ENCODE assay signal across 8 mouse cellular contexts in the genomic region with DNA sequence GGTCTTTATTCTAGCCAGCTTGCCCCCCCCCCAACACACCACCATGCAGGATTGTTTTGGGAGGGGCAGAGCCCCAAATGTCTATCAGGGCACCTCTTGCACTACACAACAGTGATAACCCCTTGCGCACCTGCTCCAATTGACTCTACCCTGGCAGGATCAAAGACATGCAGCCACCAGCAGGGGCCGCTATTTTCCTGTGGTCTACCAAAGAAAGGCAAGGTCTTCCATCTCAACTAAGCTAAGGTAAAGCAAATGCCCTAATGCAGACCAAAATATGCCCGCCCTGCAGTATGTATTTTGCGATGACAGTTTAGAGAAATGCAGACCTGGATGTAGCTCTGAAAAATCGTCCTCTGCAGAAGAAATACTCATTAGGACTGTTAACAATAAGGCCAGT. TPM values are rescaled to one million over a fixed set of nuclear protein-coding genes. Genes with fewer than 3 reads are reported as not detected.
DNase-seq lines count a peak whose midpoint lies in the region; ATAC-seq and TF ChIP-seq lines count a peak whose summit lies in the region.
"Had no signal": no experiment of that assay in that cellular context is flagged by ENCODE, and none has a peak within 500 bp of the region (broad histone marks: within the 10 kb centered on the region; RNA-seq: fewer than 3 reads in every experiment).

No protein-coding gene starts in this region.

- no peak overlapping the region for H3K4me3 ChIP-seq in C2C12 (ENCODE audit: insufficient read depth, poor library complexity, severe bottlenecking)
- no peak overlapping the region for H3K4me3 ChIP-seq in G1E (ENCODE audit: low read depth, low read length)
- H3K4me3 ChIP-seq in cerebellum, adult 2 months (replicated peaks; ENCODE audit: insufficient read depth, low read depth, low read length), result no peak overlapping the region
- H3K4me3 ChIP-seq in layer of hippocampus, adult 2 months, result no peak overlapping the region
- no peak overlapping the region for H3K4me3 ChIP-seq in small intestine, adult 2 months (ENCODE audit: low read depth, low read length)
- H3K4me3 ChIP-seq: liver, embryonic 15.5 days had no signal

- DNase-seq in G1E (ENCODE audit: low spot score), result peak; percentile 58
- DNase-seq in cerebellum, adult 2 months, result peak; percentile 73 to 83
- DNase-seq in gastrocnemius, postnatal 10 days, result peak; percentile 87
- DNase-seq in layer of hippocampus, adult 2 months (ENCODE audit: low spot score in 2 of 2), result peak; percentile 78 to 82
- peak; percentile 86 for DNase-seq in lung, postnatal 25 days (ENCODE audit: low spot score)

- TF ChIP-seq POLR2A in cerebellum, adult 2 months (IDR thresholded peaks at IDR 0.05; ENCODE audit: borderline replicate concordance, insufficient read depth, low read length), result no peak
- TF ChIP-seq POLR2A in small intestine, adult 2 months (IDR thresholded peaks at IDR 0.05; ENCODE audit: low read depth, low read length), result no peak

- H3K9me3 ChIP-seq in G1E (replicated peaks), result no peaks in the 10 kb centered on the region
- H3K9me3 ChIP-seq: liver, embryonic 15.5 days had no signal

- H3K27me3 ChIP-seq in C2C12 (ENCODE audit: control insufficient read depth, insufficient read depth, insufficient read length) (no peaks in the 10 kb centered on the region), G1E (ENCODE audit: insufficient read depth, low read length) (peaks cover 12% of the 10 kb centered on the region)
- no peaks in the 10 kb centered on the region for H3K27me3 ChIP-seq in cerebellum, adult 2 months (ENCODE audit: control insufficient read depth, insufficient read depth, low read length)
- no peaks in the 10 kb centered on the region for H3K27me3 ChIP-seq in small intestine, adult 2 months (ENCODE audit: control insufficient read depth, insufficient read depth, low read length)
- H3K27me3 ChIP-seq: liver, embryonic 15.5 days had no signal

- peaks cover 5% of the 10 kb centered on the region for H3K79me2 ChIP-seq in C2C12 (ENCODE audit: control insufficient read depth, insufficient read depth)

- H3K4me1 ChIP-seq in G1E (ENCODE audit: insufficient read depth, low read depth, low read length), result peaks cover 26% of the 10 kb centered on the region
- no peaks in the 10 kb centered on the region for H3K4me1 ChIP-seq in cerebellum, adult 2 months (ENCODE audit: control insufficient read depth, insufficient read depth, low read length)
- no peaks in the 10 kb centered on the region for H3K4me1 ChIP-seq in small intestine, adult 2 months (ENCODE audit: control insufficient read depth, insufficient read depth, insufficient read length, low read length)

- H3K36me3 ChIP-seq in C2C12 (ENCODE audit: control insufficient read depth, insufficient read depth) (no peaks in the 10 kb centered on the region), G1E (replicated peaks) (peaks cover 5% of the 10 kb centered on the region)
- H3K36me3 ChIP-seq in small intestine, adult 2 months (ENCODE audit: control insufficient read depth, insufficient read depth, low read length), result no peaks in the 10 kb centered on the region
- H3K36me3 ChIP-seq: liver, embryonic 15.5 days had no signal

- H3K79me3 ChIP-seq in C2C12 (ENCODE audit: low read depth), result no peaks in the 10 kb centered on the region

- no peak for ATAC-seq in G1E (ENCODE audit: extremely low read depth, insufficient number of reproducible peaks, low FRiP score, poor library complexity, severe bottlenecking)

- 7% methylated on average over 5 of the region's 5 CpGs for WGBS in cerebellum, adult 2 months
- WGBS in small intestine, adult 2 months, result 3% methylated on average over 5 of the region's 5 CpGs

- H3ac ChIP-seq in C2C12 (ENCODE audit: control insufficient read depth, insufficient read length, low read depth), result no peak overlapping the region

- TF ChIP-seq CTCF in C2C12 (IDR thresholded peaks at IDR 0.05; ENCODE audit: control insufficient read depth, insufficient read depth, insufficient read length) (peak; percentile 69), G1E (IDR thresholded peaks at IDR 0.05; ENCODE audit: low read depth, low read length) (peak; percentile 93)
- TF ChIP-seq CTCF in cerebellum, adult 2 months (IDR thresholded peaks at IDR 0.05; ENCODE audit: borderline replicate concordance, insufficient read depth, low read depth, low read length), result peak; percentile 82
- TF ChIP-seq CTCF in layer of hippocampus, adult 2 months (conservative IDR thresholded peaks at IDR 0.05), result peak; percentile 96
- peak; percentile 82; the same call in 1 of the 2 replicates for TF ChIP-seq CTCF in small intestine, adult 2 months (IDR thresholded peaks at IDR 0.05; ENCODE audit: extremely low read depth, insufficient read length, insufficient replicate concordance, low read depth, low read length)

- no peak overlapping the region for H3K27ac ChIP-seq in cerebellum, adult 2 months (ENCODE audit: insufficient read depth, low read length)
- H3K27ac ChIP-seq in layer of hippocampus, adult 2 months, result no peak overlapping the region
- no peak overlapping the region for H3K27ac ChIP-seq in small intestine, adult 2 months (ENCODE audit: insufficient read depth, low read depth, low read length)
- H3K27ac ChIP-seq: liver, embryonic 15.5 days had no signal

TF ChIP-seq in C2C12, 6 proteins besides CTCF, POLR2A, EP300 and RAD21:
- TF ChIP-seq FOSL1 (IDR thresholded peaks at IDR 0.05; ENCODE audit: insufficient read depth, low read length, poor library complexity, severe bottlenecking), result no peak
- no peak for TF ChIP-seq CEBPB (IDR thresholded peaks at IDR 0.05; ENCODE audit: low read depth)
- TF ChIP-seq MYOD1 (IDR thresholded peaks at IDR 0.05; ENCODE audit: control insufficient read depth, insufficient read length, low read depth), result no peak

RNA-seq across cellular contexts. Expression of a gene that starts 3.0 kb away (rescaled TPM):
- polyA plus RNA-seq in C2C12 (2012; fragmentation: generic; extraction: Trizol) (6.2 TPM), G1E (2012) (5.0 and 5.9 TPM in 2 replicates)
- total RNA-seq in G1E (2014; fragmentation: Nextera tagmentation) (16.4 and 22.0 TPM in 2 replicates), G1E (2017) (13.2 and 16.8 TPM in 2 replicates)
- polyA plus RNA-seq in cerebellum, adult 2 months (2012; rRNA removed), result 6.3 and 6.4 TPM in 2 replicates
- 1 to 10 TPM; 3.1 to 3.2 TPM for total RNA-seq in gastrocnemius, postnatal 10 days (2021)
- total RNA-seq in layer of hippocampus, adult 2 months (2021), result 1 to 10 TPM; 7.0 to 7.6 TPM
- polyA plus RNA-seq in small intestine, adult 2 months (2012; rRNA removed), result 2.0 and 5.2 TPM in 2 replicates

RNA-seq across cellular contexts. Expression of a gene that starts 15.1 kb away (rescaled TPM):
- polyA plus RNA-seq in C2C12 (2012; fragmentation: generic; extraction: Trizol) (not detected), G1E (2012) (not detected in 2 replicates)
- total RNA-seq in G1E (2014; fragmentation: Nextera tagmentation) (not detected in 2 replicates), G1E (2017) (not detected in 2 replicates)
- 0.21 and 0.23 TPM in 2 replicates for polyA plus RNA-seq in cerebellum, adult 2 months (2012; rRNA removed)
- total RNA-seq in gastrocnemius, postnatal 10 days (2021), result under 1 TPM; 0.35 to 0.72 TPM
- not detected for total RNA-seq in layer of hippocampus, adult 2 months (2021)
- polyA plus RNA-seq in small intestine, adult 2 months (2012; rRNA removed), result 3.9 and 8.0 TPM in 2 replicates

RNA-seq across cellular contexts. Expression of a gene that starts 22.3 kb away (rescaled TPM):
- polyA plus RNA-seq in C2C12 (2012; fragmentation: generic; extraction: Trizol) (69.8 TPM), G1E (2012) (55.2 and 55.4 TPM in 2 replicates)
- total RNA-seq in G1E (2014; fragmentation: Nextera tagmentation) (10.5 and 21.4 TPM in 2 replicates), G1E (2017) (19.0 and 19.8 TPM in 2 replicates)
- 206 and 218 TPM in 2 replicates for polyA plus RNA-seq in cerebellum, adult 2 months (2012; rRNA removed)
- 10 to 100 TPM; 25.1 to 28.0 TPM for total RNA-seq in gastrocnemius, postnatal 10 days (2021)
- total RNA-seq in layer of hippocampus, adult 2 months (2021), result 10 to 100 TPM; 86.5 to 91.0 TPM
- polyA plus RNA-seq in small intestine, adult 2 months (2012; rRNA removed), result 91.7 and 149 TPM in 2 replicates

RNA-seq across cellular contexts. Expression of a gene that starts 29.0 kb away (rescaled TPM):
- polyA plus RNA-seq in C2C12 (2012; fragmentation: generic; extraction: Trizol), result 17.5 TPM
- total RNA-seq in G1E (2014; fragmentation: Nextera tagmentation), result 1.7 and 2.9 TPM in 2 replicates
- 16.0 and 16.1 TPM in 2 replicates for total RNA-seq in G1E (2017)
- polyA plus RNA-seq in G1E (2012), result 21.7 and 28.3 TPM in 2 replicates
- polyA plus RNA-seq in cerebellum, adult 2 months (2012; rRNA removed), result 22.2 and 24.0 TPM in 2 replicates
- total RNA-seq in gastrocnemius, postnatal 10 days (2021), result 10 to 100 TPM; 11.4 to 15.2 TPM
- 10 to 100 TPM; 13.5 to 14.7 TPM for total RNA-seq in layer of hippocampus, adult 2 months (2021)
- 9.9 and 20.3 TPM in 2 replicates for polyA plus RNA-seq in small intestine, adult 2 months (2012; rRNA removed)

RNA-seq across cellular contexts. Expression of a gene that starts 30.2 kb away (rescaled TPM):
- polyA plus RNA-seq in C2C12 (2012; fragmentation: generic; extraction: Trizol) (0.23 TPM), G1E (2012) (10.1 and 12.7 TPM in 2 replicates)
- total RNA-seq in G1E (2014; fragmentation: Nextera tagmentation) (0.38 and 1.7 TPM in 2 replicates), G1E (2017) (14.6 and 15.6 TPM in 2 replicates)
- polyA plus RNA-seq in cerebellum, adult 2 months (2012; rRNA removed), result 1.6 and 1.9 TPM in 2 replicates
- 1 to 10 TPM in 1 of 2 experiments, under 1 TPM in 1; 0.42 to 1.1 TPM for total RNA-seq in gastrocnemius, postnatal 10 days (2021)
- total RNA-seq in layer of hippocampus, adult 2 months (2021), result 1 to 10 TPM in 1 of 2 experiments, under 1 TPM in 1; 0.98 to 1.2 TPM
- 10.7 and 23.5 TPM in 2 replicates for polyA plus RNA-seq in small intestine, adult 2 months (2012; rRNA removed)
